Mouse (Mus musculus): ENCODE results near the gene Rpl29.

- TF ChIP-seq CTCF (IDR thresholded peaks at IDR 0.05; ENCODE audit: borderline replicate concordance, extremely low read depth, insufficient read depth, insufficient read length) (no peak), POLR2A (IDR thresholded peaks at IDR 0.05; ENCODE audit: borderline replicate concordance, extremely low read depth, insufficient read depth, insufficient read length, poor library complexity, severe bottlenecking) (no peak)
These were observed 686 bp downstream of the Rpl29 start for GRCm38 (mm10) chr9:106430015-106430264.

Data from brain, embryonic 14.5 days (tissue).